Mouse (Mus musculus) embryonic facial prominence, embryonic 13.5 days (tissue): ENCODE results near the gene Ngf. TPM values are rescaled to one million over a fixed set of nuclear protein-coding genes. Genes with fewer than 3 reads are reported as not detected.

Experiments
- ATAC-seq: fragments of 200-750 bp; cut with Nextera tagmentation; 2 replicates; pipeline ENCODE4 v1.8.0; 2017; ENCODE audit warnings: low read depth; ENCODE audit not compliant: insufficient number of reproducible peaks, insufficient read depth, low FRiP score, low TSS enrichment
- H3K27ac ChIP-seq: fragments of 300-500 bp; sonication (generic); 2 replicates; pipeline ENCODE4 v1.5.1; 2015; ENCODE audit warnings: moderate library complexity, mild to moderate bottlenecking, inconsistent platforms
- H3K27me3 ChIP-seq: fragments of 300-500 bp; sonication (generic); 2 replicates; pipeline ENCODE4 v1.6.1; 2015; ENCODE audit warnings: mild to moderate bottlenecking, inconsistent platforms
- H3K36me3 ChIP-seq: fragments of 300-500 bp; sonication (generic); 2 replicates; pipeline ENCODE4 v1.6.1; 2015; ENCODE audit warnings: mild to moderate bottlenecking, inconsistent platforms
- H3K4me1 ChIP-seq: fragments of 300-500 bp; sonication (generic); 2 replicates; pipeline ENCODE4 v1.6.1; 2015; ENCODE audit warnings: inconsistent platforms
- H3K4me2 ChIP-seq: fragments of 300-500 bp; sonication (generic); 2 replicates; pipeline ENCODE4 v1.6.1; 2015; ENCODE audit warnings: moderate library complexity, mild to moderate bottlenecking, inconsistent platforms
- H3K4me3 ChIP-seq: fragments of 300-500 bp; sonication (generic); 2 replicates; pipeline ENCODE4 v1.5.1; 2015; ENCODE audit warnings: mild to moderate bottlenecking, inconsistent platforms
- H3K9ac ChIP-seq: fragments of 300-500 bp; sonication (generic); 2 replicates; pipeline ENCODE4 v1.6.1; 2015; ENCODE audit warnings: mild to moderate bottlenecking, inconsistent platforms
- H3K9me3 ChIP-seq: fragments of 300-500 bp; sonication (generic); 2 replicates; pipeline ENCODE4 v1.6.1; 2016; ENCODE audit warnings: inconsistent platforms
- WGBS: fragments of 180-500 bp; shearing (Covaris S2); methylation state at CpG from one replicate; pipeline ENCODE4 v1.1.7; 2015; ENCODE audit warnings: mixed read lengths; 5-methylcytosine and 5-hydroxymethylcytosine counted together
- polyA plus RNA-seq: library from polyadenylated mRNA; unstranded; fragments of >200 nt; fragmentation: Nextera tagmentation; extraction: Ambion mirVana; gene quantifications from 2 replicates; pipeline ENCODE4 v1.2.1, GENCODE M21; 2015

Ngf gene
- polyA plus RNA-seq, 1 experiment from 2014 or later, result 10.9 TPM

GRCm38 (mm10) chr3:102474275-102475155 lies 4.8 kb downstream of the Ngf start:
- Histone ChIP-seq H3K4me3 (no peak overlapping the region), H3K4me2 (no peak overlapping the region), H3K36me3 (no peaks in the 10 kb centered on the region), H3K9me3 (no peaks in the 10 kb centered on the region), H3K9ac (no peak overlapping the region), H3K27ac (no peak overlapping the region), H3K27me3 (peaks cover 22% of the 10 kb centered on the region), H3K4me1 (peaks cover 51% of the 10 kb centered on the region)
- WGBS, result 78% methylated on average over 15 of the region's 15 CpGs
- ATAC-seq, result no peak

- no peak for ATAC-seq
- peaks cover 24% of the 10 kb centered on the region for H3K4me1 ChIP-seq
- WGBS, result 65% methylated on average over 12 of the region's 12 CpGs
Measured at GRCm38 (mm10) chr3:102477917-102478694, 8.4 kb downstream of the Ngf start.

GRCm38 (mm10) chr3:102490393-102491123 lies 20.8 kb downstream of the Ngf start:
- no peak overlapping the region for H3K4me3 ChIP-seq
- peaks cover 44% of the 10 kb centered on the region for H3K4me1 ChIP-seq
- ATAC-seq, result no peak
- H3K27me3 ChIP-seq, result no peaks in the 10 kb centered on the region
- no peak overlapping the region; the same call in 1 of the 2 replicates for H3K9ac ChIP-seq
- peak overlapping the region; percentile 39 for H3K4me2 ChIP-seq
- no peaks in the 10 kb centered on the region for H3K9me3 ChIP-seq
- H3K36me3 ChIP-seq, result no peaks in the 10 kb centered on the region
- WGBS, result 35% methylated on average over 14 of the region's 14 CpGs
- peak overlapping the region; percentile 75 for H3K27ac ChIP-seq

More at GRCm38 (mm10) chr3:102477917-102478694, 8.4 kb downstream of the Ngf start:
- H3K4me2 ChIP-seq, result no peak overlapping the region
- no peak overlapping the region for H3K4me3 ChIP-seq
- H3K9me3 ChIP-seq, result no peaks in the 10 kb centered on the region
- no peaks in the 10 kb centered on the region for H3K27me3 ChIP-seq
- H3K36me3 ChIP-seq, result no peaks in the 10 kb centered on the region
- 0 out of 2 replicates have a peak overlapping the region, but pooled peaks have one; percentile 35 for H3K27ac ChIP-seq
- H3K9ac ChIP-seq, result no peak overlapping the region

GRCm38 (mm10) chr3:102498113-102498512 lies 28.4 kb downstream of the Ngf start:
- H3K9ac ChIP-seq, result no peak overlapping the region
- no peak overlapping the region; the same call in 1 of the 2 replicates for H3K4me2 ChIP-seq
- peaks cover 46% of the 10 kb centered on the region for H3K4me1 ChIP-seq
- H3K9me3 ChIP-seq, result no peaks in the 10 kb centered on the region
- H3K27ac ChIP-seq, result peak overlapping the region; percentile 81
- WGBS, result 34% methylated on average over 7 of the region's 7 CpGs
- H3K36me3 ChIP-seq, result no peaks in the 10 kb centered on the region
- ATAC-seq, result peak; percentile 67; the same call in 1 of the 2 replicates
- H3K27me3 ChIP-seq, result no peaks in the 10 kb centered on the region
- H3K4me3 ChIP-seq, result no peak overlapping the region

- Histone ChIP-seq H3K27me3 (no peaks in the 10 kb centered on the region), H3K27ac (no peak overlapping the region), H3K4me3 (no peak overlapping the region), H3K4me1 (peaks cover 40% of the 10 kb centered on the region), H3K9me3 (no peaks in the 10 kb centered on the region), H3K9ac (no peak overlapping the region), H3K4me2 (no peak overlapping the region), H3K36me3 (no peaks in the 10 kb centered on the region)
- 87% methylated on average over 6 of the region's 6 CpGs for WGBS
- ATAC-seq, result no peak
Measured at GRCm38 (mm10) chr3:102498931-102499330, 29.2 kb downstream of the Ngf start.

- Histone ChIP-seq H3K27me3 (no peaks in the 10 kb centered on the region), H3K9me3 (no peaks in the 10 kb centered on the region)
- ATAC-seq, result no peak
Measured at GRCm38 (mm10) chr3:102500031-102500430, 30.3 kb downstream of the Ngf start.

GRCm38 (mm10) chr3:102501186-102501585 lies 31.5 kb downstream of the Ngf start:
- H3K9me3 ChIP-seq, result no peaks in the 10 kb centered on the region
- no peak overlapping the region for H3K27ac ChIP-seq
- no peak for ATAC-seq
- no peaks in the 10 kb centered on the region for H3K27me3 ChIP-seq
- no peak overlapping the region for H3K9ac ChIP-seq
- WGBS, result 73% methylated on average over 4 of the region's 4 CpGs
- H3K4me2 ChIP-seq, result no peak overlapping the region
- H3K36me3 ChIP-seq, result no peaks in the 10 kb centered on the region
- no peak overlapping the region for H3K4me3 ChIP-seq
- peaks cover 49% of the 10 kb centered on the region for H3K4me1 ChIP-seq

More at GRCm38 (mm10) chr3:102500031-102500430, 30.3 kb downstream of the Ngf start:
- no peak overlapping the region for H3K9ac ChIP-seq
- H3K4me2 ChIP-seq, result no peak overlapping the region
- H3K27ac ChIP-seq, result no peak overlapping the region
- H3K36me3 ChIP-seq, result no peaks in the 10 kb centered on the region
- H3K4me1 ChIP-seq, result peaks cover 38% of the 10 kb centered on the region
- WGBS, result 70% methylated on average over 2 of the region's 2 CpGs
- H3K4me3 ChIP-seq, result no peak overlapping the region

- Histone ChIP-seq H3K4me2 (no peak overlapping the region), H3K27ac (peak overlapping the region; percentile 33; the same call in 1 of the 2 replicates), H3K36me3 (no peaks in the 10 kb centered on the region), H3K4me3 (no peak overlapping the region), H3K4me1 (peaks cover 46% of the 10 kb centered on the region), H3K9me3 (no peaks in the 10 kb centered on the region), H3K27me3 (no peaks in the 10 kb centered on the region), H3K9ac (no peak overlapping the region)
- ATAC-seq, result 0 out of 2 replicates have a peak, but pooled peaks have one; percentile 43
- 41% methylated on average over 4 of the region's 4 CpGs for WGBS
Measured at GRCm38 (mm10) chr3:102505129-102505528, 35.4 kb downstream of the Ngf start.

GRCm38 (mm10) chr3:102506061-102506460 lies 36.3 kb downstream of the Ngf start:
- ATAC-seq, result no peak
- Histone ChIP-seq H3K36me3 (no peaks in the 10 kb centered on the region), H3K4me2 (no peak overlapping the region), H3K4me3 (no peak overlapping the region), H3K4me1 (peaks cover 42% of the 10 kb centered on the region), H3K27me3 (no peaks in the 10 kb centered on the region), H3K9ac (no peak overlapping the region), H3K27ac (peak overlapping the region; percentile 76), H3K9me3 (no peaks in the 10 kb centered on the region)
- 73% methylated on average over 12 of the region's 12 CpGs for WGBS

- Histone ChIP-seq H3K27me3 (no peaks in the 10 kb centered on the region), H3K4me3 (no peak overlapping the region), H3K27ac (peak overlapping the region; percentile 83), H3K9me3 (no peaks in the 10 kb centered on the region), H3K4me2 (no peak overlapping the region), H3K36me3 (no peaks in the 10 kb centered on the region), H3K9ac (no peak overlapping the region), H3K4me1 (peaks cover 37% of the 10 kb centered on the region)
- WGBS, result 30% methylated on average over 8 of the region's 8 CpGs
- ATAC-seq, result no peak
Measured at GRCm38 (mm10) chr3:102507666-102508260, 38.0 kb downstream of the Ngf start.

GRCm38 (mm10) chr3:102508455-102508854 lies 38.7 kb downstream of the Ngf start:
- H3K36me3 ChIP-seq, result no peaks in the 10 kb centered on the region
- H3K4me3 ChIP-seq, result no peak overlapping the region
- H3K9me3 ChIP-seq, result no peaks in the 10 kb centered on the region
- WGBS, result 39% methylated on average over 9 of the region's 9 CpGs
- ATAC-seq, result no peak
- no peaks in the 10 kb centered on the region for H3K27me3 ChIP-seq
- no peak overlapping the region for H3K4me2 ChIP-seq
- H3K4me1 ChIP-seq, result peaks cover 37% of the 10 kb centered on the region
- peak overlapping the region; percentile 83; the same call in 1 of the 2 replicates for H3K27ac ChIP-seq
- no peak overlapping the region for H3K9ac ChIP-seq
